Mouse (Mus musculus): ENCODE results near the gene Enah.

The Enah gene

DNA sequence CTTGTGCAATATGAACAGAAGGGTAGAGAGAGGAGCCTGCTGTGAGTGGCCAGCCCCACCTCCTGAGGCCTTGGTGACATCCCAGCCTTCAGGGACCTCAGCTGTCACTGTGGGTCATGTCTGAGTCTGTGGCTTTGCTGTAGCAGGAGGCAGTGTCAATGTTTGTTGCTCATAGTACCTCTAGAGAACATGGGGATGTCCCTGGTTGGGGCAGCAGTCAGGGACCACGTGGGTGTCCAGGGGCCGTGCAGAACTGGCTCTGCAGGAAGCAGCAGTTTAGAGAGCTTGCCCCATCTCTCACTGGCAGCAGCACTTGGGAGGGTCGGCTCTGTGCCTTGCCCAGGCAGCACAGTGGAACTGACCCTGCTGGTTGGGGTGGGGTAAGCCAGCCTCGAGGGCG lies 142.7 kb downstream of the Enah start:
- no peak for DNase-seq (ENCODE audit: low read depth)

DNA sequence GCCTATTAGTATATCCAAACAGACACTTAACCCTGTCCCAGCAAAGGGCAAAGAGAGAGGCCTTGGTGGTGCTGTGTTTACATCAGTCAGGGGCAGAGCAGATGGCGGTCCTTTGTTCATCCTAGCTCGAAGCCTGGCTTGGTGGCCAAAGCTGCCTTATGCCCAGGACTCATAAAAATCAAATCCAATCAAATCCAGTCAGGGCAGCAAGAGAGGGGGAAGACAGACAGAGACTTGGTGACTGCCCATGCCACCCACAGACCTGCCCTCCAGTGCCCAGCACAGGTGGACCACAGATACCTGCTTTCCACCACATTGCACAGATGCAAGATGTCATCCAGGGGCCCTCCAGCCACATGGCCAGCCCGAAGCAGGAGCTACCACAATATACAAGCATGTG lies 143.1 kb downstream of the Enah start:
- DNase-seq (ENCODE audit: low read depth), result no peak

DNA sequence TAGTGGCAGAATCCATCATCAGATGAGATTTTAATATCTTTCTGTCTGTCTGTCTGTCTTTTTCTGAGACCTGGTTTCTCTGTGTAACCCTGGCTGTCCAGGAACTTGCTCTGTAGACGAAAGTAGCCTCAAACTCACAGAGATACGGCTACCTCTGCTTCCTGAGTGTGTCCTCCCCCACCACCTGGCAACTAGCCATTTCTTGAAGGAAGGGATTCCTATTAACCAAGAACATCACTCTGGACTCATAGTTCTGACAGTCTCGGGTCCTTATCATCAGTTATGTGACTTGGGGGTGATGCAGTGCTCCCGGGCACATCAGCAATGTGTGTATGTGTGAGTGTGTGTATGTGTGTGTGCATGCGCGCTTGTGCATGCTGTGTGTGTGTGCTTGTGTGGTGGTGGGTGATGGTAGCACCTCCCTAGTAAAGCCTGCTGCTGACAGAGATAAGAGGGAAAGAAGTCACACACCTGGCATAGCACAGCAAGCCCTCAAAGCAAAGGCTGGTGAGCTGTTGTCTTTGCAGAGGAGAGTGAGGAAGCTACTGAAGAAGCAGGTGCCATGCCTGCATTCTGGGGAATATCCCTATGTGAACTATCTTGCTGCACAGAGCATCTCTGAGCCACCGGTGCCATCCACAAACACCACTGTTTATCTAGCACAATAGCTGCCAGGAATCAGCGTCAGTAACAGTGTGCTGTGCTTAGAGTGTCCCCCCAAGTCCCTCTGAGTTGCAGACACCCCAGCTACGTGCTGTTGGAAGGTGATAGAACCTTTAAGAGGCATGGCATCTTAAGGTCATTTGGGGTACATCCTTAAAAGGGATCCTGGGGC lies 146.5 kb downstream of the Enah start:
- DNase-seq (ENCODE audit: low read depth), result no peak

DNA sequence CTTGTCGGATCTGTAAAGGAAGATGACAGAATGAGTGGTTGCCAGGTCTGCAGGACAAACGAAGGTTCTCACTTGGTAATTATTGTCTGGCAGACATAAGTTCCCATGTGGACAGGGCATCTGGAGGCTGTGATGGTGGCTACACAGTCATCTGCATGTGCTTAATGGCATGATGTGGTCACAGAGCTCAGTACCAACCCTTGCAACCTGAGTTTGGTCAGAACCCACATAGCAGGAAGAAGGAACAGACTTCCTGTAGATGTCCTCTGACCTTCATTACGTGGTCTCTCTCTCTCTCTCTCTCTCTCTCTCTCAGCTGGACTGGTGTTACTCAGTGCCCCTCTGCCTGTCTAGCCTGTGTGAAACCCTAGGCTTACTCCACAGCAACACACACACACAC lies 147.2 kb downstream of the Enah start:
- DNase-seq (ENCODE audit: low read depth), result no peak

DNA sequence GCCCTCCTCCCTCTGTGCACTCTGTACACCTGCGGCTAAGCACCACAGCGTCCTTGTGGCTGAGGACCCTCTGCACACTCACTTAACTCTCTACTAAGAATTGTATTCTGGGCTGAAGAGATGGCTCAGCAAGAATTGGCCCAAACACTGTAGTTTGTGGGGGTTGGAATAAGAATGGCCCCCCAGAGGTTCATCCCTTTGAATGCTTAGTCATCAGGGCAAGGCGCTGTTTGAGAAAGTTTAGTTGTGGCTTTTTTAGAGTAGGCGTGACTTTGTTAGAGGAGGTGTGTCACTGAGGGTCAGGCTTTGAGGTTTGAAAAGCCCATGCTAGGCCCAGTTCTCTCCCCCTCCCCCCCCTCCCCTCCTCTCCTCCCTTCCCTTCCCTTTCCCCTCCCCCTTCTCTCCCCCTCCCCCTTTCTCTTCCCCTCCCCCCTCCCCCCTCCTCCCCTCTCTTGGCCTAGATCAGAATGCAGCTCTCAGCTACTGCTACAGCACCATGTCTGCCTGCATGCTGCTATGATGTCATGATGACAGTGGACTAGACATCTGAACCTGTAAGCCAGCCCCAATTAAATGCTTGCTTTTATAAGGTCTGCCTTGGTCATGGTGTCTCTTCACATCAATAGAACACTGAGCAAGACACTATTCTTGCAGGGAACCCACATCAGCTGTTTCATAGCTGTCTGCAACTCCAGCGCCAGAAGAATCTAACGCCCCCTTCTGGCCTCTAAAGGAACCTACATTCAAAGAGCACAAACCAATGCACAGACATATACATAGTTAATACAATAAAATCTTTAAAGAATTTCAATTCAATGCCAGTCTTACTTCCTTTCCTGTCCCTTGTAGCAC lies 153.1 kb downstream of the Enah start:
- no peak for DNase-seq (ENCODE audit: low read depth)

DNA sequence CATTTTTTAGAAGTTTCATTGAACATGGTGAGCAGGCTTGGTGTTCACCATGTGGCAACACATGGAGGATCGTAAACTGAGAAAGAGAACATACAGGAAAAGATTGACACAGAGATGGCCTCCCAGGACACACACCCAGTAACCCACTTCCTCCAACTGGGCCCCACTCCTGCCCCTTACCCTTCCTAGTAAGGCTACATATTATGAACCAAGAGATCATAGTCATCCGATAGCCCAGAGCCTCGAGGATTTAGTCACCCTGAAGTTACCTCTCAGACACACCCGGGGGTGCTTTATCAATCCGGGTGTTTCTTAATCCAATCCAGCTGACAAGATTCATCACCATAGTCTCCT lies 153.9 kb downstream of the Enah start:
- no peak for DNase-seq (ENCODE audit: low read depth)

DNA sequence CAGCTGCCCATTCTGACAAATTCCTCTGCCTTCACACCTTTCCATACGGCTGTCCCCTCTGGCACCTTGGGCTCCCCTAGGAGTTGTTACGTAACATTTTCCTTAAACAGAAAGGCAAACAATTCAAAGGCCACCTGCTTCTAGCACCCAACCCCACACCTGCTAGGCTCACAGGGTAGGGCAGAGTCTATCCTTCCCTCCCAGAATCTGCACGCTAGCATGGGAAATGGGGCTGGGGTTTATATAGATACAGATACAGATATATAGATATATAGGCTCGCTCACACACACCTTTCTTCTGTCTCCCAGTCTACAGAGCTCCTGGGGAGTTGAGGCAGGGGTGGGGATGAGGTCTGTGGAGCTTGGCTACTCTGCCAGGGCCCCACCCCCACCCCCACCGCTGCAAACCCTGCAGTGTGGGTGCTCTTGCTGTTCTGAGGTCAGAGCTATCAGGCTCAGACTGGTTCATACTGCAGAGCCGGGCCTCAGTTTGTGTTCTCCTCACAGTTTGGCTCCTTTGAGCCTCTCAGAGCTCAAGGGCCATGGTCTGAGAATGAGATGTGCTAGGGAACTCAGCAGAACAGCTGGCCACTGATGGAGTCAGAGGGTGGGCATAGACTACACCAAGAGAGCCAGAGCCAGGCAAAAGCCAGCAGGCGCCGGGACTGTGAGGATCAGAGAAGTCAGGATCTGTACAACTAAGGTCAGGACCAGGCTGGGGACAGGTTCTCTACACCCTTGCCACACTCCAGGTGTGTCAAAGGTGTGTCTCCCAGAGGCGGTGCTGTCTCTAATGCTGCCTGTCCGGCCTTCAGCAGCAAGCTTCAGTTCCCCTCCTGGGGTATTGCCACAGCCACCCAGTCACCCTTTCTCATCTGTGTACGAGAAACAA lies 154.6 kb downstream of the Enah start:
- DNase-seq (ENCODE audit: low read depth), result no peak

DNA sequence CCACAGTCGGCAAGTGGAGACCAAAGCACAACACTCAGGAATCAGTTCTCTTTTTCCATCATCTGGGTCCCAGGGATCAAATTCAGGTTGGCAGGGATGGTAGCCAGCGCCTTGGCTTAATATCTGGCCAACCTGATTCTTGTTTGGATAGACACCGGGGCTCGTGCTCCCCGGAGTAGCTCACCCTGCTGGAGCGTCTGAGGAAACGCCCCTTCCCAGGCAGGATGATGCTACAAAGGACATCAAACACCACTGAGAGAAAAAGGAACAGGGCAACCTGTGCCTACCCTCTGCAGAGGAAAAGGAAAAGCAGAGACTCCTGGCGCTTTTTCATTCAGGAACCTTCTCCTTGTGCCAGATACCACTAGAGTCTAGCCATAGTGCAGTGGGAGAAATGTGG lies 156.4 kb downstream of the Enah start:
- DNase-seq (ENCODE audit: low read depth), result no peak

DNA sequence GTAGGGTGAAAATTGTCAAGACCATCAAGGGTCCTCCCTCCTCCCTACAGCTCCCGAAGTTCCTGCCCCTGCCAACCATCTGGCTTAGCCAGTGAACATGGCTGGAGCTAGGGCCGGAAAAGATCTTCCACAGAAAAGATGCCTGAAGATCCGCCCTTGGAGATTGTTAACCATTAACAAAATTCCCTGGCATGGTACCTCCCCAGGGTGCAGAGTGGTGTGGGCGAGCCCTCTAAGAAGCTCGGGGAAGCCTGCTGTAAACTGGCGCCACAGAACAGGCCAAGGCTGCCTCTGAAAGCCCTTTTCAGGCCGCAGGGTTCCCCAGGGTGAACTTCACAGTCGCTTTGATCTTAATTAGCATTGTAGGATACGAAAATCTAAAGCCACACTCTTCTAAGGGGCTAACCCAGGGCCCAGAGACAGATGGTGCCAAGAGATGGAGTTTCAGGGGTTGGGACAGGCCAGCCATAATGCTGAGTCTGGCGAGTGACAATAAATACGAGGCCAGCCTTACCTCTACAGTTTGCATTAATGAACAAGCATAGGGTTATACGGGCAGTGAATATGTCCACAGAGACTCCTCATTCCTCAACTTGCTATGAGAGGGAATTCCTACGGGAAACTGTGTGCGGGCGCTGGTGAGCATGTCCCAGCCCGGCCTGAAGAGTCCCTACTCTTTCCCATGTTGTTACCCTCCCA lies 157.0 kb downstream of the Enah start:
- DNase-seq (ENCODE audit: low read depth), result no peak

DNA sequence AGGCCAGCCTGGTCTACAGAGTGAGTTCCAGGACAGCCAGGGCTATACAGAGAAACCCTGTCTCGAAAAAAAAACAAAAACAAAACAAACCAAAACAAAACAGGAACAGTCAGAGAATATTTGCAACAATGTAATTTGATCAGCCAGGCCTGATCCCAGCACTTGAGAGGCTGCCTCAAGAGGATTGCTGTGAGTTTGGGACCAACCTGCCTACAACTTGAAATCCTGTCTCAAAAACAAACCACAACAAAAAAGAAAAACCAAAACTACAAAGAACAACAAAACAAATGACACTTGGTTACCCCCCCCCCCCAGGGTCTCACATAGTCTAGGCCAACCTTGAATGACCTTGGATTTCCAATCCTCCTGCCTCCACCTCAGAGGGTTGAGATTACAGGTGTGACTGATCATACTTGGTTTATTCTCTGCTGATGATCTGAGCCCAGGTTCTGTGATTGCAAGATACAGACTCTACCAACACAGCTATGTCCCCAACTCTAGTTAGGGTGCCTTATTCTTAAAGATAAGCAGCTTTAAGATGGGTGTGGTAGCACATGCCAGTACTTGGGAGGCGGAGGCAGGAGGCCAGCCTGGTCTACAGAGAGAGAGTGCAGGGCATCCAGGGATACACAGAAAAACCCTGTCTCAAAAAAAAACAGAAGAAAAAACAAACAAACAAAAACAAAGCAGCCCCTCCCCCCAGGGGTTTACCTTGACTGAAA lies 158.4 kb downstream of the Enah start:
- DNase-seq (ENCODE audit: low read depth), result no peak

DNA sequence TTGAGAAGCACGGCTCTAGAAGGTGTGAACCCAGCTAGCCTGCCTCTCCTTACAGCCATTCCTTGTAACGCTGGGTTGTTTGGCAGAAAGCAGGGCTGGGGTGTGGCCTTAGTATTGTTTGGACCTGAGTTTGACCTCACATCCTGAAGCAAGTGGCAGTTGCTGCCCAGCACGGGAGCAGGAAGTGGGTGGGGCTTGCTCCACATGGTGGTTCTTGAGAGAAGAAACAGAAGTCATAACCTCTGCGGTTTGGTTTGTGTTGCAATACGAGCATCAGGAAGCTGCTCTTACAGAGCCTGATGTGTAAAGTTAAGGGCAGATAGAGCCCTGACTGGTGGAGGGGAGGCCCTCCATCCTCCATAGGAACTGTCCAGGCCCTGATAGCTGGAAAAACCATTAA lies 159.1 kb downstream of the Enah start:
- peak; percentile 82 for DNase-seq (ENCODE audit: low read depth)

DNA sequence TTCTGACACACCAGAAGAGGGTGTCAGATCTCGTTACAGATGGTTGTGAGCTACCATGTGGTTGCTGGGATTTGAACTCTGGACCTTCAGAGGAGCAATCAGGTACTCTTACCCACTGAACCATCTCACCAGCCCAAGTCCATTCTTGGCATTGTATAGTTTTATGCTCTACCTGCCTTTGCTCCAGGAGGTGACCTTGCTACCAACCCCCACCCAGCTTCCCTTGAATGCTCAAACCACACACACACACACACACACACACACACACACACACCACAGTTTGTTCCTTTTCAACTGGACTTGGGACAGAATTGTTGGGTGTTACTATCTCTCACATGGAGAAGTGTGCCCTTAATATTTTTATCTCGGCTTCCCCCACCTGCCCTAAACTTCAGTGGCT lies 163.5 kb downstream of the Enah start:
- no peak for DNase-seq (ENCODE audit: low read depth)

DNA sequence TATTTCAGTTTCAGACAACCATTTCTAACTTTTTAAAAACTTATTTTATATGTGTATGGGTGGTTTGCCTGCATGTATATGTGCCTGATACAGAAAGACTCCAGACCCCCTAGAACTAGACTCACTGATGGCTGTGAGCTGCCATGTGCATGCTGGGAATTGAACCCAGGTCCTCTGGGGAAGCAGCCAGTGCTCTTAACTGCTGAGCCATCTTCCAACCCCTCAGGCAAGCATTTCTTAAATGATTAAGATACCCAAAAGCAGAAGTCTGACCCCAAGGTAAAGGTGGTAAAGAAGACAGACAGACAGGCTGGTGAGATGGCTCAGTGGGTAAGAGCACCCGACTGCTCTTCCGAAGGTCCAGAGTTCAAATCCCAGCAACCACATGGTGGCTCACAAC lies 165.0 kb downstream of the Enah start:
- DNase-seq (ENCODE audit: low read depth), result no peak

DNA sequence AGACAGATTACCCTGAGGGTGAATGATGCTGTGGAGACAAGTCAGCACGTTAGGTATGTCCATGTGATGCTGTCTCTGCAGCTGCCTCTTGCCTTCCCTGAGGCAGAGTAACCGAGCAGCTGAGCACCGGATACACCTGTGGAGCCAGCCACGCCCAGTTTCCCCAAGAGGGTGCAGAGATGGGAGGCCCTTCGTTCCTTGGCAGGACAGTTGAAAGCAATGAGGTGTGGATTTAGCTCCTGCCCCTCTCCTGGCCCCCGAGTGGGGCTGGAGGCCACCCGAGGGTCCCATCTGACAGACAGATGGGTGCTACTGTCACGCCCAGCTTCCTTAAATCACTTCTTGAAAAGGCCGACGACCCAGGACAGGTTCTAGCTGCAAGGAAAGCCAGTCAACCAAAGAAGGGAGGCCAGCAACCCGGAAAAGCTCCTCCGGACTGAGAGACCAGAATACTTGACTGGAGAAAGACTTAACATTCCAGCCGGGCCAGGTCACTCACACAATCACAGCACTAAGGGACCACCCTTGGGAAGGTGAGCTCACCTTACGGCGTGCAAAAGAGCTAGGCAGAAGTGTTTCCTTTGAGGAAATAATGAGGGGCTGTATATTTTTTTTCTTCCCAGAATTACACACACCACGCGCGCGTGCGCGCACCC lies 166.6 kb downstream of the Enah start:
- peak; percentile 72 for DNase-seq (ENCODE audit: low read depth)

DNA sequence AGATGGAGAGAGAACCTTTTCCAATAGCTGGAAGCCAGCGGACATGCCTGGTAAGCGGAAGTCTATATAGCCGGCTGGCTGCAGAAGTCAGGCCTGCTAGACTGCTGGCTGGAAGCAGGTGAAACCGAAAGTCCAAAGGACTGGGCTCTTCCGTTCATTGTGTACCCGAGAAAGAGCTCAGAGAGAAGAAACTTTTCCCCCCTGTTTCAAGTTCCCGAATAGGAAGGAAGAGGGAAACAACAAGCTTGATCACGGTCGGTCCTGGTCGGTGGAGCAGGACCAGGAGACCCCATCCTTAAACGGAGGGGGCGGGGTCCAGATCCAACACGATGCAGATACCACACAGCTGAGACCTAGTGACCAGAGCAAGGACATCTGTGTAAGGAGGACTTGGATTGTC lies 167.3 kb downstream of the Enah start:
- DNase-seq (ENCODE audit: low read depth), result no peak

DNA sequence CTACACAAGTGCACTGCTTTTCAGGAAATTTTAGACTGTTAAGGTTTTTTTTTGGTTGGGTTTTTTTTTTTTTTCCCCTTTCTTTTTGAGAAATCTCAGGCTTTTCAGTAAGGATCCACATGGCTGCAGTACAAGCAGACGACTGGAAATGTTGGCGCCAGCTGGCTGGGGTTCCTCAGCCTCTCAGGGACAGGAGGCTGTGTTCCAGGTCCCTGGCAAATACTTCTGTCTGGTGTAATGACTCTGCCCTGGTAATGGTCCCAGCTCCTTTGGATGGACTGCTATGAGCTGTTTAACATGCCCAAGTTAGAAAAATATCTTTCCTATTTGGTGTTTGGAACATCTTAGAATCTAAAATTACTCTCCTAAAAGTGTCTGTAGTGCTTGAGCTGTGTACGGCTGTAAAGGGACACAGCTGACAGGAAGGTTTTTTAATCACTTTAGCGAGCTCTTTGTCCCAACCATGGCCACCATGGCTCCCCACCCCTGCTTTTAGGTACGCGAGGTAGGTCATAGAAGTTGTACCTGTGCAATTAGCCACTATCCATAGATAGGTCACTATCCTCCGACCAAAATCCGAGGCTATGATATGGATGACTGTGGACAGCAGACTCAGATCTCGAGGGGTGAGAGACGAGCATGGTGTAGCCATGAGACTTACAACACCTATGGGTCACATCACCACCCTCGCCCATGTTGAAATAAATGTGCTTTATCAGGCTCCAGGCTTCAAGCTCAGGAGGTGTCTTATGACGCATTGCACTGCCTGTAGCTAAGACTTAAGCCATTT lies 168.1 kb downstream of the Enah start:
- DNase-seq (ENCODE audit: low read depth), result no peak

DNA sequence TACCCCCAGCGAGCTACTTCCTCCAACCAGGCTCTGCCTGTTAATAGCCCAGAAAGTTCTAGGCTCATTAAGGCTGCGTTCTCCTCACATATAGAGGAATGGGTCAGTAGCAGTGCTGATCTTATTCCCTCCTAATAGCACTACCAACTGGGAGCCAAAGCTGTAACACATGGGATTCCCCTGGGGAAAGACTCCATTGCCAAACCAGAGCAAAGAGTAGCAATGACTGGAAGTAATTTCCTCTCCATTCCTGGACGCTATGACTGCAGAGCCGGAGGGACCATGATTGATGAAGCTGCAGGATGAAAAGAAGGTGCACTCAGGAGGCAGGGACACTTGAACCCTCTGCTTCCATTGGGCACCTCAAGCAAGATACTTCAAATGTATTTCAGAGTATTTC lies 169.3 kb downstream of the Enah start:
- no peak for DNase-seq (ENCODE audit: low read depth)

DNA sequence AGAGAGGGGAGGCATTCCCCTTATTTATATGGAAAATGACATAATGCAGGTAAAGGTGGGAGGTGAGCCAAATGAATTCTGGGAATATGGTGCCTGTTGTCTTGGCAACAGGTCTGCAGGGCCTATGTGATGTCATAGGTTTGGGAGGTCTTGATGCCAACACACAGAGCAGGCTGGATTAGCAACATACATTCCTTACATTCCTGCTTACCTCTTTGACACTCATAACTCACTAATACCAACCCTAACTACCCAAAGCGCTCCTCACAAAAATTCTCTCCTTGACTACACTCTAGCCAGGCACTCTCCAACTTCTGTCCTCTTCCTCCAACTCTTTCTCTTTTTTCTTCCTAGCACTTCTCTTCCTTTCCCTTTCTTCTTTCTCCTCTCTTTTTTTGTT lies 171.6 kb downstream of the Enah start:
- no peak for DNase-seq (ENCODE audit: low read depth)

DNA sequence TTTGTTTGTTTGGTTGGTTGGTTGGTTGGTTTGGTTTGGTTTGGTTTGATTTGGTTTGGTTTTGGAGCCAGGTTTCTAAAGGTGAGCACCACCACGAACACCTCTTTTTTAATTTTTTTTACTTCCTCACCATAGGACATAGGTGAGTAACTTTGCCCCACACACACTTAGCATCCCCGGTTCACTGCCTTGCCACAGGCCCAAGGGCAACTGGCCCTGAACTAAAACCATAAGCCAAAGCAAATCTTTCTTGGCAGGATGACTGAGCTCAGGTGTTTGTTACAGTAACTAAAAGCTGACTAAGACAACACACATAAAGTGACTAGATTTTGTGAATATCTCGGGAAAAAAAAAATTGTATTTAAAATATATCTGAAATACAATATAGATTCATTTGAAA lies 172.4 kb downstream of the Enah start:
- DNase-seq (ENCODE audit: low read depth), result no peak
